ENCODE assay signal across 14 mouse cellular contexts in genomic region chr15:84366574-84366989, GRCm38 (mm10). TPM values are rescaled to one million over a fixed set of nuclear protein-coding genes. Genes with fewer than 3 reads are reported as not detected.
DNase-seq lines count a peak whose midpoint lies in the region; ATAC-seq and TF ChIP-seq lines count a peak whose summit lies in the region.
"Had no signal": no experiment of that assay in that cellular context is flagged by ENCODE, and none has a peak within 500 bp of the region (broad histone marks: within the 10 kb centered on the region; RNA-seq: fewer than 3 reads in every experiment).

No protein-coding gene starts in this region.

- no peaks in the 10 kb centered on the region for H3K27me3 ChIP-seq in heart, adult 2 months (ENCODE audit: control insufficient read depth, insufficient read depth, low read length)

- H3K79me2 ChIP-seq in heart, adult 2 months (replicated peaks; ENCODE audit: control insufficient read depth, insufficient read depth, low read length), result no peaks in the 10 kb centered on the region

- no peak overlapping the region for H3K9ac ChIP-seq in heart, adult 2 months (ENCODE audit: low read depth, low read length)

- peak; percentile 74 for DNase-seq in heart, adult 11 months
- no peak for DNase-seq in heart, adult 2 months
- DNase-seq in cerebellum, adult 11-12 months, result peak; percentile 32
- peak; percentile 86 for DNase-seq in left cerebral cortex, postnatal 4 days
- no peak for DNase-seq in adrenal gland, postnatal 14 days
- DNase-seq in urinary bladder, adult 18-20 months (ENCODE audit: low spot score in 2 of 2), result no peak
- no peak for DNase-seq in thymus, postnatal 14 days
- DNase-seq: adrenal gland, postnatal 36 days had no signal

- no peak for TF ChIP-seq CTCF in heart, adult 2 months (IDR thresholded peaks at IDR 0.05)

- no peak for TF ChIP-seq EP300 in heart, adult 2 months (IDR thresholded peaks at IDR 0.05; ENCODE audit: insufficient read depth, low read depth, low read length)

- H3K27ac ChIP-seq in heart, adult 2 months, result no peak overlapping the region
- H3K27ac ChIP-seq: limb, embryonic 10.5 days; stomach, postnatal 0 days had no signal

- intact Hi-C loops in heart, adult 2 months (cut with DNase I), result no loop called here
- intact Hi-C loops in left cerebral cortex, postnatal 4 days (cut with DNase I), result no loop called here

- H3K36me3 ChIP-seq in heart, adult 2 months (ENCODE audit: control insufficient read depth, insufficient read depth, low read length), result no peaks in the 10 kb centered on the region
- H3K36me3 ChIP-seq: limb, embryonic 10.5 days had no signal

- no peak for TF ChIP-seq POLR2A in heart, adult 2 months (IDR thresholded peaks at IDR 0.05; ENCODE audit: insufficient read depth, low read depth, low read length)

- 74% methylated on average over 10 of the region's 10 CpGs for WGBS in heart, adult 2 months

- peak; percentile 64; the same call in 1 of the 2 replicates for ATAC-seq in frontal cortex, adult (ENCODE audit: low TSS enrichment)
- ATAC-seq: CD4-positive, CD25-positive, alpha-beta regulatory T cell, adult 4 months had no signal

- no peaks in the 10 kb centered on the region for H3K4me1 ChIP-seq in heart, adult 2 months (ENCODE audit: control insufficient read depth, insufficient read depth, low read length)
- H3K4me1 ChIP-seq: megakaryocyte, embryonic 14.5 days had no signal

- no peak overlapping the region for H3K4me3 ChIP-seq in heart, adult 2 months
- H3K4me3 ChIP-seq: erythroblast, embryonic 14.5 days; limb, embryonic 10.5 days; megakaryocyte, embryonic 14.5 days had no signal

RNA-seq across cellular contexts. Expression of gene Parvg, which starts 42.8 kb away (rescaled TPM):
- 1 to 10 TPM; 1.9 to 2.5 TPM for total RNA-seq in heart, adult 2 months (2021)
- 1.3 and 1.5 TPM in 2 replicates for polyA plus RNA-seq in heart, adult 2 months (2012; rRNA removed)
- 1 to 10 TPM; 2.1 to 2.7 TPM for total RNA-seq in left cerebral cortex, postnatal 4 days (2021)
- total RNA-seq in adrenal gland, postnatal 14 days (2021), result 1.3 and 6.9 TPM in 2 replicates

Comparison
In these comparisons a context has a peak if more than half of its experiments do, and no peak if none do; other contexts are left out.
1. DNase-seq: peak in heart, adult 11 months (single experiment), cerebellum, adult 11-12 months (single experiment) and left cerebral cortex, postnatal 4 days (single experiment); none in heart, adult 2 months (0 of 2), adrenal gland, postnatal 14 days (single experiment), urinary bladder, adult 18-20 months (0 of 2) and thymus, postnatal 14 days (single experiment).